Mouse (Mus musculus) testis, adult 2 months (tissue): ENCODE measurements around the gene Slc22a16.

ENCODE experiments used
- CTCF ChIP-seq: fragments of 200-500 bp; IDR thresholded peaks from 2 replicates; pipeline ENCODE4 v1.5.1; 2012; ENCODE audit warnings: low read depth, mild to moderate bottlenecking, inconsistent platforms, low read length, moderate library complexity; ENCODE audit not compliant: control insufficient read depth, insufficient read depth, insufficient replicate concordance
- POLR2A ChIP-seq: fragments of 200-500 bp; IDR thresholded peaks from 2 replicates; pipeline ENCODE4 v1.6.1; 2012; ENCODE audit warnings: low read depth, mild to moderate bottlenecking, inconsistent platforms, low read length, moderate library complexity; ENCODE audit not compliant: control insufficient read depth

- TF ChIP-seq CTCF (no peak), POLR2A (no peak)
Observed at GRCm38 (mm10) chr10:40619760-40620159, 49.6 kb downstream of the Slc22a16 start.
